Mouse (Mus musculus) ES-E14 (cell line): ENCODE results near the gene Gm6583. TPM values are rescaled to one million over a fixed set of nuclear protein-coding genes. Genes with fewer than 3 reads are reported as not detected.

Experiments
- DNase-seq: peaks from one replicate; pipeline ENCODE4 v3.0.0-alpha.2; 2013; ENCODE audit warnings: low read depth, low spot score
- H3K27ac ChIP-seq: 2 replicates; pipeline ENCODE4 v1.5.1; 2012; ENCODE audit warnings: low read depth, mild to moderate bottlenecking, low read length, moderate library complexity, mixed read lengths; ENCODE audit not compliant: poor library complexity, insufficient read depth, severe bottlenecking
- H3K36me3 ChIP-seq: 2 replicates; pipeline ENCODE4 v1.6.1; 2012; ENCODE audit warnings: mild to moderate bottlenecking, low read length, moderate library complexity, mixed read lengths; ENCODE audit not compliant: control insufficient read depth, poor library complexity, insufficient read depth, severe bottlenecking
- H3K4me1 ChIP-seq, 2 experiments: fragments of 150-350 bp in 1 of 2; sonication (generic) in 1 of 2; 2 replicates each; pipeline ENCODE4 v1.6.1; 2012; ENCODE audit warnings: low read length in 2 of 2, mild to moderate bottlenecking in 1 of 2, mixed read lengths in 1 of 2; ENCODE audit not compliant: control insufficient read depth in 2 of 2, insufficient read depth in 2 of 2, poor library complexity in 1 of 2
- H3K4me3 ChIP-seq, 2 experiments: fragments of 150-350 bp in 1 of 2; sonication (generic) in 1 of 2; 2 replicates each; pipeline ENCODE4 v1.5.1; 2012; ENCODE audit warnings: low read length in 2 of 2, low read depth in 1 of 2, mild to moderate bottlenecking in 1 of 2, mixed read lengths in 1 of 2; ENCODE audit not compliant: insufficient read depth in 1 of 2, poor library complexity in 1 of 2, severe bottlenecking in 1 of 2
- H3K9ac ChIP-seq: 2 replicates; pipeline ENCODE4 v1.6.1; 2012; ENCODE audit warnings: low read depth, mild to moderate bottlenecking, low read length, mixed read lengths; ENCODE audit not compliant: poor library complexity, insufficient read depth, severe bottlenecking
- H3K9me3 ChIP-seq: fragments of 150-350 bp; sonication (generic); 2 replicates; pipeline ENCODE4 v1.6.1; 2012; ENCODE audit warnings: low read depth, mild to moderate bottlenecking, low read length; ENCODE audit not compliant: control insufficient read depth, insufficient read depth
- CHD2 ChIP-seq: IDR thresholded peaks from 2 replicates; pipeline ENCODE4 v1.6.1; 2014; ENCODE audit warnings: mild to moderate bottlenecking, low read depth, low read length, inconsistent platforms
- HCFC1 ChIP-seq: IDR thresholded peaks from 2 replicates; pipeline ENCODE4 v1.6.1; 2012; ENCODE audit warnings: low read length, inconsistent platforms, borderline replicate concordance; ENCODE audit not compliant: insufficient read depth
- MAFK ChIP-seq: IDR thresholded peaks from 2 replicates; pipeline ENCODE4 v1.6.1; 2014; ENCODE audit warnings: mild to moderate bottlenecking, low read depth, low read length, inconsistent platforms; ENCODE audit not compliant: insufficient read depth
- ZC3H11A ChIP-seq: IDR thresholded peaks from 2 replicates; pipeline ENCODE4 v1.6.1; 2012; ENCODE audit warnings: low read depth, mild to moderate bottlenecking, inconsistent platforms, low read length, borderline replicate concordance
- ZNF384 ChIP-seq: IDR thresholded peaks from 2 replicates; pipeline ENCODE4 v1.6.1; 2012; ENCODE audit warnings: low read depth, low read length, inconsistent platforms
- in situ Hi-C, 2 experiments: fragments of 600-800 bp; cut with MboI; formaldehyde crosslinking; loops; one replicate each; pipeline ENCODE4 v1.15.1; 2025; ENCODE audit warnings: low sequenced_read_pairs in 2 of 2, inconsistent platforms in 1 of 2; ENCODE audit not compliant: unreplicated experiment in 2 of 2
- total RNA-seq: library from RNA; depleted of rRNA; stranded (reverse); fragments of 300-350 nt; gene quantifications from 2 replicates; pipeline ENCODE4 v1.2.3, GENCODE M21; 2012; rRNA removed

Gene Gm6583
- 0.16 and 0.18 TPM in 2 replicates for total RNA-seq

DNA sequence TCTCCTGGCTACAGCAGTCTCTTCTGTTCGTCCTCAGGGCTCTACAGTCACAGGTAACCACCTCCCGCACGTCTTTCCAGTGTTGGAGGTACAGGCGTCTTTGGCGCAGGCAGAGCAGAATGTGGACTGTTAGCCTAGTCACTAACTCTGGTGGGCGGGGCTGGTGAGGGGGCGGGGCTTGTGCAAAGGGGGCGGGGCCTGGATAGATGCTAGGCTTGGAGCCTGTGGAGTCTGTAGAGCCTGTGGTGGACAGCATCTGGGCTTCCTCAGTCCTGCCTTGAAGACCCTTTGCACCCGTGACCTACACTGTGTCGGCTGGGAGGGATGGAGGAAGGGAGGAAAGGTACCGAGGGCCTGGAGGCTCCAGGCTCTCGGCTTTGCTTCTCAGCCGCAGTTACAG lies at the start of gene Gm6583:
Gene Gm6583 (minus strand): TSS at position 124 of the 400 bp plus-strand sequence.
- H3K4me3 ChIP-seq = peak within 1 kb of the TSS in 1 of 2 experiments; percentile 11; a peak in 1 of 4 replicates
- peaks cover 10% of the 10 kb centered on the region; the same call in 1 of the 2 replicates for H3K36me3 ChIP-seq
- DNase-seq = no peak
- no peak within 1 kb of the TSS for H3K9ac ChIP-seq
- H3K9me3 ChIP-seq = no peaks in the 10 kb centered on the region
- no peak for TF ChIP-seq ZC3H11A
- TF ChIP-seq MAFK = no peak
- TF ChIP-seq CHD2 = no peak
- TF ChIP-seq HCFC1 = no peak
- TF ChIP-seq ZNF384 = no peak
- H3K27ac ChIP-seq = no peak within 1 kb of the TSS
- in situ Hi-C loops = no loop called here
- peaks cover 2 to 3% of the 10 kb centered on the region in 2 experiments; a peak in 1 of 4 replicates for H3K4me1 ChIP-seq

DNA sequence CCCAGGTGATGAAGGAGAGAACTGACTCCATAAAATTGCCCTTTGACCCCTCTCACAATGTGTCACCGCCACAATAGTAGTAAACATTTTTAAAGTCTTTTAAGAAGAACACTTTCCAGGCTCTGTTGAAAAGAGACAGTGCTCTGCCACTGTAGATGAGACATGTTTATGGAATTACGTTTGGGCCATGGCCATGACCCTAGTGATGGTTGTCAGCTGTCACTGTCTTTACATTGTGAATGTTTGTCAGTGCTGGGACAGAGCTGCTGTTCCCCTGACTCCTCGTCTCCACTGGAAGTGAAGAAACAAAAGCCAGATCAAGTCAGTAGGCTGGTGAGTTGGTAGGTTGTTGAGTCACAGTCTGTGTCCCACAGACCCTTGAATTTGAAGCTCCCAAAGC lies 46.6 kb upstream of the Gm6583 start:
- in situ Hi-C loops = no loop called here

DNA sequence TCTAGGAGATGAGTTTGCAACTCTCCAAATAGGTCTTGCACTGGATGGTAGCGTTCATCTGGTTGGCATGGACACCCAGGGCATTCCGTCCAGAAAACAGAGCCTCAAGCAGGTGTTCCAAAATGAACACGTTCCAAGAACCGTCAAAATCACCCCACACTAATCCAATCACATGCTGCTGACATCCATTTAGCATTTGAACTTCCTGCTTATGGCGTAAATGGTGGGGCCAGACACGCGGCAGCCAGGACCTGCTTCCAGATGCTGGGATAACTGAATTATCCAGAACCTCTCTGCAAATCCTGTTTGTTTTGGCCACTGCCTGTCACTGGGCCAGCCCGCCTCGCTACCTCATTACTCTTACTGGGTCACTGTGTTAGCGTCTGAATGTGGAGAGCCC lies 43.5 kb upstream of the Gm6583 start:
- in situ Hi-C loops = no loop called here

More for the DNA sequence above, 46.6 kb upstream of the Gm6583 start:
- TF ChIP-seq CHD2 = no peak
- no peak for TF ChIP-seq HCFC1
- TF ChIP-seq ZC3H11A = no peak
- TF ChIP-seq ZNF384 = no peak
- no peak for TF ChIP-seq MAFK
- H3K27ac ChIP-seq = no peak overlapping the region
- H3K4me1 ChIP-seq = no peaks in the 10 kb centered on the region
- no peak overlapping the region for H3K4me3 ChIP-seq
- DNase-seq = no peak
- no peaks in the 10 kb centered on the region for H3K9me3 ChIP-seq
- H3K36me3 ChIP-seq = no peaks in the 10 kb centered on the region
- no peak overlapping the region for H3K9ac ChIP-seq

DNA sequence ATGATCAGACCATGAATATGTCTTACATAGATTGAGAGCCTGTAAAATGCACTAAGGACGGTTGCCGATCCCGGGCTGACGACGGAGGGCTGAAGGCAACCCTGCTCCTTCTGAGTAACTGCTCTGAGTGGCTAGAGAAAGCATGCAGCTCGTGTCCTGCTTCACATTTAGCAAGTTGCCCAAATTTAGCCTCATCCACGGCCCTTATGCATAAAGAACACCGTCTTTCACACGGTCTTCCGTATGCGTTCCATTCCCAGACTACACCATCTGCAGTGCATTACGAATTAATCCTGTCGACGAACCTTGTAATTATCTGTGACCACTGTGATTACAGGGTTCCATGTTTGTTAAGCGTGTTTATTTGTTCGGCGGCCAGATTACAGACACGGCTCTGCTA lies 40.2 kb upstream of the Gm6583 start:
- H3K4me3 ChIP-seq = no peak overlapping the region

More for the DNA sequence above, 43.5 kb upstream of the Gm6583 start:
- Histone ChIP-seq H3K9me3 (no peaks in the 10 kb centered on the region), H3K36me3 (no peaks in the 10 kb centered on the region), H3K4me3 (no peak overlapping the region), H3K27ac (no peak overlapping the region), H3K4me1 (peaks cover 0 to 2% of the 10 kb centered on the region in 2 experiments; a peak in 1 of 4 replicates), H3K9ac (no peak overlapping the region)
- no peak for TF ChIP-seq ZNF384
- no peak for TF ChIP-seq CHD2
- no peak for TF ChIP-seq HCFC1
- no peak for TF ChIP-seq ZC3H11A
- no peak for TF ChIP-seq MAFK
- DNase-seq = no peak

More for the DNA sequence above, 40.2 kb upstream of the Gm6583 start:
- TF ChIP-seq MAFK = no peak
- no peak for TF ChIP-seq ZNF384
- TF ChIP-seq ZC3H11A = no peak
- TF ChIP-seq CHD2 = no peak
- TF ChIP-seq HCFC1 = no peak
- Histone ChIP-seq H3K27ac (no peak overlapping the region), H3K36me3 (no peaks in the 10 kb centered on the region), H3K4me1 (peaks cover 0 to 8% of the 10 kb centered on the region in 2 experiments; a peak in 1 of 4 replicates), H3K9me3 (no peaks in the 10 kb centered on the region), H3K9ac (no peak overlapping the region)
- in situ Hi-C loops = no loop called here
- DNase-seq = no peak
